Mouse (Mus musculus) lung, adult 18-20 months (tissue): ENCODE data around the gene Pwwp2b.

Experiments used
- DNase-seq, 2 experiments: peaks; one replicate each; pipeline ENCODE4 v3.0.0; 2022; ENCODE audit warnings: mixed read lengths in 2 of 2

Pwwp2b gene

GRCm38 (mm10) chr7:139224725-139225124 is 23.6 kb upstream of the Pwwp2b start:
- DNase-seq = peak; percentile 58 to 67

DNA sequence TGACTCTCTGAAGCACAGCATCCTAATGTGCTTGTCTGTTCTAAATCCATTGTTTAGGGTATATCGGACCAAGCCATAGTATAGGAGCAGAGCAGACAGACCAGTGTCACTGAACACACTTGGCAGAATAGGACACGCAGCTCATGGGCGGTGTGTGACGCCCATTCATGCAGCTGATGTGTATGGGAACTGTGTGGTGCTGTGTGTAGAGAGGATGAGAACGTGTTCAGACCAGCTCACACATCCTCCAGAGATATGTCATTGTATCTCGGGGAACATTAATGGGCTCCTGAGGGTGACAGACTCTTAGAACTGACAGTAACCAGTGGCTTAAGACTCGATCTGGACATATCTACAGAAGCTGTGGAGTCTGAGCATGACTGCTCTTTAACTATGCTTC is 21.9 kb upstream of the Pwwp2b start:
- peak in 1 of 2 experiments; percentile 1 for DNase-seq

DNA sequence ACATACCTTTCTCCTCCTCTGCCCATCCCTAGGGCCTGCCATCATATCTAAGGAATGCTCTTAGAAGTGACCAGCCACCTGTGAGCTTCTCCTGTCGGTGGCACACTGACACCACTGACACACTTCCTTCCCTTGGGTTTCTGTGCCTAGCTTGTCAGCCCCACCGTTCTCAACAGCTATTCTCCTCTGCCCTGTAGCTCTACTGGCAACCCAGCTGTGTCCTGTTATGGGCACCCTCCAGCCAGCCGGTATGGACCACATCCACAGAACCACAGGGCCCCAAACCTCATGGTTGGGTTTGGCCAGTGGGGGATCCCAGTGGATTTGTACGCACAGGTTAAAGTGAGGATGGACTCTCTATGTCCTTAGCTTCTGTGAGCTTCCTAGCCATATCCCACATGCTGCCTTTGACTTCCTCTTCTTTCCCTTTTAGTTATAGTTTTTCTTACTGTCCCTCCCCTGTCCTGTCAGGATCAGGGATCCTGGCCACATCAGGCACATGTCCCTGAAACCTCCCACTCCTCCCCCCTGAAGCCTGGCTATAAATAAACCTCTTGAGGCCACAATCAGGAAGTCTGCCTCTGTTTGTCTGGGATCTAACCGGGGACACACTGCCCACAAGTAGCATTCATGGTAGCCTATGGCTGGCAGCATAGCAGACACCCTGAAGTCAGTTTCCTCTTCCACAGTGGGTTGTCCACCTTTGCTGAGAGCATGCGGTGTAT is 19.7 kb upstream of the Pwwp2b start:
- no peak for DNase-seq

GRCm38 (mm10) chr7:139229837-139230236 is 18.4 kb upstream of the Pwwp2b start:
- DNase-seq = no peak

DNA sequence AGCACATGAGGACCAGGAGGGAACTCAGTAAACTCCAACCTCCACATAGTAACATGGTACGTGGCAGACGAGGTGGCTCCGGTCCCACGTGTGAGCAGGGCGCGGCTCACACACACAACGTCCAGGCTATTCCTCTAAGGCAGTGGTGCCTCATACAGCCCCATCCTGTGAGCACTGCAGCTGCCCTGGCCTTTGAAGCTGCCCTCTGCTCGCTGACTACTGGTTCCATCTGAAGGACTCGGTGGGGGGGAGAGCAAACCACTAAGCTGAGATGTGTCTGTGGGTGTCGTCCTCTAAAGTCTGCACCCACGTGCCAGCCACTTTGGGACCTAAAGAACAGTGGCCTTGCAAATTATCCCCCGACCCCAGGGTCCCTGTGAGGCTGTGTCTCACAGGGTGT is 18.0 kb upstream of the Pwwp2b start:
- DNase-seq = no peak

DNA sequence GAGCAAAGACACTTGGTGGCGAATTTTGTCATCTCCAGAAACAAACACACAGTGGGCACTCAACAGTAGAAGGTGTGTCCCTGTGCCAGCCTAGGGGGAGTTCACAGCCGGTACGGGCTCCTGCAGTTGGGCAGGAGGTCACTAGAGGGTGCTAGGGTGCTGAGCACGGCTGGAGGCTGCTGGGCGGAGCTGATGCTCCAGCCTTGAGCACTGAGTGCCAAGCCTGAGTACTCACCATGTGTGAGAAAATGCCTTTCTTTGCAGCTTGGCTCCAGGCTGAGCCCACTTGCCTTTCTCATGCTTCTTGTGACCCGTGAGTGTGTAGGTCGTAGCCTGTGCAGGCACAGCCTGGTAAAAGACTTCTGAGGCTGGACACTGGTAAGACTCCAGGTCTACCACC is 14.6 kb upstream of the Pwwp2b start:
- peak; percentile 90 to 92 for DNase-seq

DNA sequence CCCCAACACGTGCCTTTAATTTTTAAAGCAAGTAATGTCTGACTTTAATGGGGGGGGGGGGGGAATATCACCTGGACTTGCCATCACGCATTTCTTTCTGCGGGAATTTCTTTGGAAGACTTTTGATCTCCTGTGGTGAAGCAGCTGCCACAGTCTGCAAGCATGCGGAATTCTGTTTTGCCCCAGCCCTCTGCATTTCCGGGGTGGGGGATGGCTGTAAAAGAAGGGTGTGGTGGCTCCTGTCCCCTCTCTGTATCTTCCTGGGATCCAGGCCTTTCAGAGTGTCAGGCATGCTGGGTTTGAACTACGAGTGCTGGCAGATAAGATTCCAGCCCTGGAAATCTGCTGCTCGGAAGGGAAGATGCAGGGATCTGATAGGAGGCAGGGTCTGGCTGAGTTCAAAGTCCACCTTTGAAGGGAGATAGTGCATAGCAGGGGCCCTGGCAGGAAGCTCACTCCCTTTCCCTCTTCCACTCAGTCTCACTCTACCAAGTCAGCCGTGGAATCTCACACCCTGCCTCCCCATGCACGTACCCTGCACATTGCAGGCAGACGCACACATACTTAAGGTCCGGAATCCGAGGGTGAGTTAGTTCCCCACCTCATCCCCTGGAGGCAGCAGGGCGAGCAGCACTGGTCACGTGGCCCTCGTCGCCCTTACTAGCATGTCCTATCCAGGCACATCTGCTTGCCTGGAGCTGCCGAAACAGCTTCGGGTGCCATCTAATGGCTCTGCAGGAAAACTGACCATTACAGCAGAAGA is 13.7 kb upstream of the Pwwp2b start:
- peak; percentile 64 to 70 for DNase-seq

- peak in 1 of 2 experiments; percentile 69 for DNase-seq
Observed at GRCm38 (mm10) chr7:139235651-139236358, 12.5 kb upstream of the Pwwp2b start.

DNA sequence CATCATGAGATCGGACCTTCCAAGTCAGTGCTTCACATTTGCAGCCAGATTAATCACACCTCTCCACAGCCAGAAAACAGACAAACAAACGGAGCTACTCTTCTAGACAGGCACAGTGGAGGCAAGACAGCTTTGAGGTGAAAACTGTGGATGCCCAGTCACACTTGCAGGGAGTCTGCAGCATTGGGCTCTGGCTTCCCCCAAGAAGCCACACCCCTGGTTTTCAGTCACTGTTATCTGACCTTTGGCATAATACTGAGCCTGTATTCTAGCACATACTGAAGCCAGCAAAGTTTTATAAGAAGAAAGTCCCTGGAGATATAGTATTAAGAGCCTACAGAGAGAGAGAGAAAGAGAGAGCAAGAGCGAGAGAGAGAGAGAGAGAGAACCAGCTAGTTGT is 8.8 kb upstream of the Pwwp2b start:
- DNase-seq = no peak

- no peak for DNase-seq
Observed at GRCm38 (mm10) chr7:139246086-139246485, 2.2 kb upstream of the Pwwp2b start.

DNA sequence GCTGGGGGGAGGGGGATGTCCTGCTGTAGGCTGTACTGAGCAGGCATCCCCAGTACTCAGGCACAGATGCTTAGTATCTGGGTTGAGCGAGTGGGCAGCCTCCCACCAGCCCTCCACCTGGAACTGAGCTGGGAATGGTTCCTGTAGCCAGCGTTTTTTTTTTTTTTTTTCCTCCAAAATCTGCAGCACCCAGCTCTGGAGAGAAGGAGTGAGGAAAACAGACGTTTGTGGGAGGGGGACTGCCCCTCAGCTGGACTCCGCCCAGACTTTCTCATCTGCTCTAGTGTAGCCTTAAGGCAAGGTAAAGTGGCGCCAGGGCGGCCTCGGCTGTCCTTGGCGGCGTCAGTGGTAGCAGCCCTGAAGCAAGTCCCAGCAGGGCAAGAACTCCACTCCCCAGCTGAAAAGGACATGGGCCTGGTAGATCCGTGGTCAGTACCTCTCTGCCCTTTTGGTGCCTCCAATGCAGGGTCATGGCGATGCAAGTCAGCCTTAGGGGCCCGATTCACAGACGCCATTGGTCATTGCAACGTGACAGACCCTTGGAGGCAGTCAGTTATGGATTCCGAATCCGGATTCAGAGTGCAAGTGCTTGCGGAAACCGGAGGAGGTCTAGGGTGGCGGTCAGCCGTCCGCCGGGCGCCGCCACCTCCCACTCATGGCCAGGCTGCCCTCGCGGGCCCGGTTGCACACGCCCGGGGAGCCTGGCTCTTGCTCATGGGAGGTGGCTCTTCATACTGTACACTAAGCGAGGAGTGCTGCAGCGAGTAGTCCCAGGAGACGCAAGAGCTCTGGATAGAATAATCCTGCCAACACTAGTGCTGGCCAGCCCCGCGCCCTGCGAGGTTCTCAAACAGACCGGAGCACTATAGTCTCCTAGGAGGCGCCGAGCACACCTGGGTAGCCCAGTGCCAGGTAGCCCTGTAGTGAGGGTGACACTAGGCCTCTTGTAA is 1.1 kb upstream of the Pwwp2b start:
- peak; percentile 68 to 71 for DNase-seq

DNA sequence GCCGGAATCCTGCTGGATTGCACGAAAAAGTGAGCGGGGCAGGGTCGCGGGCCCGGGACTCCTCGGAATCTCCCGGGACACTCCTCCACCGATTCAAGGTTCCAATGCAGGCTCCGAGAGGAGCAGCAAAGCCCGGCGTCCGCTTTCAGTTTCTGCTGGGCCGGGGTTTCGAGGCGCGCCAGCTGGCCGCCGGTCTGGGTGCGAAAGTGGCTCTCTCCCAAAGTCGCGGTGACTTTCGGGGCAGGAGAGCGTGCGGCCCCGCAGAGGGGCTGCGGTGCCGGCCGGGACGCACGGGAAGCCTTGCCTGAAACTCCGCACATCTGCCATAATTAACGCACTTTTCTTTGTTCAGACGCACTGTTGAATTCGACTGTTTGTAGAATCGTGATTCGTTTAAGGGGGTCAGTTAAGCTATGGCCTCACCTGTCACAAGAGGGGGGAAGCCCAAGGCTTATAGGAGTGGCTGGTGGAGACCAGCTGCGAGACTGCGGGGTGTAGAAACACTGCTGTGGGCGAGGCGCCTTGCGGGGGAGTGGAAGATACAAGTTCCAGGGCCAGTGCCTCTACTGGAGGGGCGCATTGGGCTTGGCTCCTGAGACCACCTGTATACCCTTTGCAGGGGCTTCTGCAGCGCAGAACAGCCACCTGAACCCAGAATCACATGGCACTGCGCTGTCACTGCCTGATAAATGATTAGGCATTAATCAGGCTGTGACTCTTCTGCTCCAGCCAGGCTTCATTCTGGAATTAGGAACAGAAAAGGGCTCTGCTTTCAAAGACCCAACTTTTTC is 528 bp downstream of the Pwwp2b start:
- DNase-seq = no peak

- DNase-seq = no peak
Observed at GRCm38 (mm10) chr7:139249406-139250210, 1.3 kb downstream of the Pwwp2b start.

- peak; percentile 84 to 88 for DNase-seq
Observed at GRCm38 (mm10) chr7:139251881-139252301, 3.6 kb downstream of the Pwwp2b start.

- no peak for DNase-seq
Observed at GRCm38 (mm10) chr7:139252566-139252965, 4.3 kb downstream of the Pwwp2b start.

DNA sequence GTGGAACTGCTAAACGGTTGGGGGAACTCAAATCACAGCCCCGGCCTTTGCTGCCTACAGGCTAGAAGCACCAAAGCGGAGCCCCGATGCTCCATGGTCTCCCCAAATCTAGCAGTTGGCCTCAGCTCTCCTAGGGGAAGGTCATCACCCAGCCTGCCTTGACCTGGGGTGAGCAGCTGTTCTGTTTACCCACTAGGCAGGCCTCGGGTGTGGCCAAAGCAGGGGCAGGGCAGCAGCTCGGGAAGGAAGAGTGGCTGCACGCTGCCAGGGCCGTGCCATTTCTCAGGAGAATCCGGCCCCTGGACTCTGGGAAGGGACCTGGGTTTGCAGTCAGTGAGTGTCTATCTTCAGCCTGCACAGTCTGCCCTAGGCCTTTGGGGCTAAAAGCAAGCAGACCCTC is 4.7 kb downstream of the Pwwp2b start:
- DNase-seq = peak; percentile 76 to 82

GRCm38 (mm10) chr7:139253462-139253861 is 5.2 kb downstream of the Pwwp2b start:
- peak in 1 of 2 experiments; percentile 58 for DNase-seq

GRCm38 (mm10) chr7:139254626-139255025 is 6.3 kb downstream of the Pwwp2b start:
- no peak for DNase-seq

- DNase-seq = peak; percentile 92 to 94
Observed at GRCm38 (mm10) chr7:139257752-139258542, 9.7 kb downstream of the Pwwp2b start.

- DNase-seq = no peak
Observed at GRCm38 (mm10) chr7:139264337-139264736, 16.1 kb downstream of the Pwwp2b start.
